Mouse (Mus musculus) intestine, embryonic 14.5 days (tissue): Measurements from ENCODE around the gene Kif26b. TPM values are rescaled to one million over a fixed set of nuclear protein-coding genes. Genes with fewer than 3 reads are reported as not detected.

Experiments used
- ATAC-seq: fragments of 200-750 bp; cut with Nextera tagmentation; replicated peaks from 2 replicates; pipeline ENCODE4 v1.8.0; 2017; ENCODE audit warnings: low read depth, moderate number of reproducible peaks, moderate TSS enrichment, moderate library complexity; ENCODE audit not compliant: low FRiP score, low TSS enrichment
- DNase-seq: peaks from one replicate; pipeline ENCODE4 v3.0.0-alpha.2; 2018; ENCODE audit warnings: low spot score
- H3K27ac ChIP-seq: fragments of 300-500 bp; sonication (generic); 2 replicates; pipeline ENCODE4 v1.5.1; 2014; ENCODE audit warnings: low read depth, mild to moderate bottlenecking, control low read depth
- H3K27me3 ChIP-seq: fragments of 300-500 bp; sonication (generic); replicated peaks from 2 replicates; pipeline ENCODE4 v1.6.1; 2014; ENCODE audit warnings: low read length, control low read depth; ENCODE audit not compliant: control insufficient read depth, insufficient read depth
- H3K36me3 ChIP-seq: fragments of 300-500 bp; sonication (generic); 2 replicates; pipeline ENCODE4 v1.6.1; 2014; ENCODE audit warnings: low read length, control low read depth; ENCODE audit not compliant: control insufficient read depth, insufficient read depth
- H3K4me1 ChIP-seq: fragments of 300-500 bp; sonication (generic); replicated peaks from 2 replicates; pipeline ENCODE4 v1.6.1; 2014; ENCODE audit warnings: low read length, control low read depth, mixed read lengths; ENCODE audit not compliant: control insufficient read depth, insufficient read depth
- H3K4me2 ChIP-seq: fragments of 300-500 bp; sonication (generic); 2 replicates; pipeline ENCODE4 v1.6.1; 2014; ENCODE audit warnings: low read length
- H3K4me3 ChIP-seq: fragments of 300-500 bp; sonication (generic); 2 replicates; pipeline ENCODE4 v1.5.1; 2014; ENCODE audit warnings: low read depth, low read length, control low read depth, mixed read lengths
- H3K9ac ChIP-seq: fragments of 300-500 bp; sonication (generic); 2 replicates; pipeline ENCODE4 v1.6.1; 2014; ENCODE audit warnings: mild to moderate bottlenecking, low read length
- H3K9me3 ChIP-seq: fragments of 300-500 bp; sonication (generic); 2 replicates; pipeline ENCODE4 v1.6.1; 2016; ENCODE audit warnings: low read length, control low read depth; ENCODE audit not compliant: control insufficient read depth
- WGBS: fragments of 180-500 bp; shearing (Covaris S2); extraction: QIAGEN DNeasy Blood & Tissue Kit; methylation state at CpG from one replicate; pipeline ENCODE4 v1.1.7; 2014; 5-methylcytosine and 5-hydroxymethylcytosine counted together
- polyA plus RNA-seq: library from polyadenylated mRNA; unstranded; fragments of >200 nt; fragmentation: Nextera tagmentation; extraction: Ambion mirVana; gene quantifications from 2 replicates; pipeline ENCODE4 v1.2.1, GENCODE M21; 2014

Gene Kif26b
- polyA plus RNA-seq, 1 experiment from 2014 or later, result 8.8 TPM

DNA sequence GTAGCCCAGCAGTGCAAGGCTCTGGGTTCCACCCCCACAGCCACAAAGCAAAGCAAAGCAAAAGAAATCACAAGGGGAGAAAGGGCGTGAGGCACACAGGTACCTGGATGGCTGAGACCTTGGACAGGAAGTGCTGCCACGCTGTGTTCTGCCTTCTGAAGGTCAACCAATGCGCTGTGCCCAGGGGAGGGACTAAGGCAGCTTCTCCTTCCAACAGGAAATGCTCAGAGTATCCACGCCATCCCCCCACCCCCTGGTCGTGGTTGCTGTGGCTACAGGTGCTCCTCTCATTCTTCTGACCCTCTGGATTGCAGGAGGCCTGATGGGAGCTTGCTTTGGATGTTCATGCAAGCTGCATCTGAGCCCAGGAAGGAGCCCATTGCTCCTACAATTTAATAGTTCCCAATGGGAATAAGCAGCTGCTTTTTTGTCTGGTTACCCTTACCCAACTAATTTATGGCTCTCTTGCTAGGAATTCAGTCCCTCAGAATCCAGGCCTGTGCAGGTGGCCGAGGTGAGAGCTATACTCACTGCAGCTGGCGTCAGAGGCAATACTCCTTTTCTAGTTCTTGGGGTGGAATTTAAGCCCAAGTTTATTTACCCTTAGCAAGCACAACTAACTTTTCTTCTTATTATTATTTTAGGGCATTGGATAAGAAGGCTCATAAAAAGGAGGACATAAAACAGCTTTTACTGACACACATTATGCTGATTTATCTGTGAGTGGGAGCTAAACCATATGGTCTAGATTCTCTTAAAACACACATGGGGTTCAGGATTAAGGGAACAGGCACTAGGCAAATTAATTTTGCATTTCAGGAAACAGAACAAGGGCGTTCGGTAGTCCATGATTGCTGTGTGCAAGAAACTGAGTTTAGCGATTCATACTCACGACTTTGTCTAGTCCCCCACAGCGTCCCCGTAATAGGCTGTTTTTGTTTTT, 61.6 kb downstream of the Kif26b start:
- no peak overlapping the region for H3K27ac ChIP-seq
- H3K4me3 ChIP-seq, result no peak overlapping the region
- no peak overlapping the region for H3K4me2 ChIP-seq
- H3K4me1 ChIP-seq, result peaks cover 7% of the 10 kb centered on the region
- no peaks in the 10 kb centered on the region for H3K36me3 ChIP-seq
- DNase-seq (no peak), ATAC-seq (peak; percentile 64)
- 56% methylated on average over 13 of the region's 13 CpGs for WGBS
- no peaks in the 10 kb centered on the region for H3K9me3 ChIP-seq
- no peaks in the 10 kb centered on the region for H3K27me3 ChIP-seq
- H3K9ac ChIP-seq, result no peak overlapping the region

GRCm38 (mm10) chr1:178597113-178597512, 68.2 kb downstream of the Kif26b start:
- H3K27me3 ChIP-seq, result no peaks in the 10 kb centered on the region
- H3K36me3 ChIP-seq, result no peaks in the 10 kb centered on the region
- H3K27ac ChIP-seq, result no peak overlapping the region
- no peak for DNase-seq
- no peaks in the 10 kb centered on the region for H3K9me3 ChIP-seq
- no peak overlapping the region for H3K4me3 ChIP-seq
- H3K9ac ChIP-seq, result no peak overlapping the region
- H3K4me2 ChIP-seq, result no peak overlapping the region
- WGBS, result 95% methylated on average over 3 of the region's 3 CpGs
- H3K4me1 ChIP-seq, result peaks cover 6% of the 10 kb centered on the region; the same call in 1 of the 2 replicates
- ATAC-seq, result no peak

GRCm38 (mm10) chr1:178597757-178598156, 68.8 kb downstream of the Kif26b start:
- H3K27me3 ChIP-seq, result no peaks in the 10 kb centered on the region
- peaks cover 6% of the 10 kb centered on the region; the same call in 1 of the 2 replicates for H3K4me1 ChIP-seq
- no peak for ATAC-seq
- no peak for DNase-seq
- no peak overlapping the region for H3K27ac ChIP-seq
- 60% methylated on average over 6 of the region's 6 CpGs for WGBS
- H3K36me3 ChIP-seq, result no peaks in the 10 kb centered on the region
- H3K4me2 ChIP-seq, result no peak overlapping the region
- no peaks in the 10 kb centered on the region for H3K9me3 ChIP-seq
- no peak overlapping the region for H3K4me3 ChIP-seq
- H3K9ac ChIP-seq, result no peak overlapping the region

- 78% methylated on average over 15 of the region's 15 CpGs for WGBS
- no peaks in the 10 kb centered on the region for H3K36me3 ChIP-seq
- H3K4me2 ChIP-seq, result no peak overlapping the region
- H3K27me3 ChIP-seq, result no peaks in the 10 kb centered on the region
- H3K9me3 ChIP-seq, result no peaks in the 10 kb centered on the region
- DNase-seq, result peak; percentile 67
- no peak overlapping the region for H3K9ac ChIP-seq
- no peak overlapping the region for H3K27ac ChIP-seq
- peaks cover 6% of the 10 kb centered on the region; the same call in 1 of the 2 replicates for H3K4me1 ChIP-seq
- peak; percentile 65; the same call in 1 of the 2 replicates for ATAC-seq
- H3K4me3 ChIP-seq, result no peak overlapping the region
Observed at GRCm38 (mm10) chr1:178600851-178601569, 72.1 kb downstream of the Kif26b start.

GRCm38 (mm10) chr1:178609151-178609775, 80.3 kb downstream of the Kif26b start:
- H3K4me1 ChIP-seq, result peaks cover 31% of the 10 kb centered on the region
- no peaks in the 10 kb centered on the region for H3K9me3 ChIP-seq
- no peak overlapping the region for H3K4me3 ChIP-seq
- 72% methylated on average over 8 of the region's 8 CpGs for WGBS
- H3K4me2 ChIP-seq, result no peak overlapping the region; the same call in 1 of the 2 replicates
- no peak overlapping the region for H3K9ac ChIP-seq
- no peaks in the 10 kb centered on the region for H3K36me3 ChIP-seq
- H3K27ac ChIP-seq, result peak overlapping the region; percentile 48; the same call in 1 of the 2 replicates
- ATAC-seq, result no peak
- no peak for DNase-seq
- no peaks in the 10 kb centered on the region for H3K27me3 ChIP-seq

DNA sequence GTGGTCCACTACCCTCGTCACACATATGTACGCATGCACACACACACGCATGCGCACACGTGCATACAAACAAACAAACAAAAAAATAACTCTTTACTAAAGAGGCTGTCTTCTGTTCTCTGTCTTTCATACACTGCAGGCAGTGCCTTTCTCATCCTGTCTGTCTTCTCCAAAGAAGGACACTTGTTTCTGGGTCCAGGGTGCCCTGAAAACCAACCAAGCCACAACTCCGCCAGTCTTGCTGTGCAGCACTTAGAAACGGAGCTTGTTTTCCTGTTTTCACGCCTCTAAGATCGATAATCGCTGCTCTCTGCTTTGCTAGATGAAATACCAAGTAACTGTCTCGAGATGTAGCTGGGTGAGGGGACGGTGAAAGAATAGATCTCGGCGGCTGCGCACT, 82.6 kb downstream of the Kif26b start:
- Histone ChIP-seq H3K4me1 (peaks cover 28% of the 10 kb centered on the region), H3K36me3 (no peaks in the 10 kb centered on the region), H3K9me3 (no peaks in the 10 kb centered on the region), H3K27ac (no peak overlapping the region), H3K9ac (no peak overlapping the region), H3K27me3 (no peaks in the 10 kb centered on the region), H3K4me3 (no peak overlapping the region), H3K4me2 (no peak overlapping the region)
- DNase-seq (no peak), ATAC-seq (no peak)
- WGBS, result 84% methylated on average over 15 of the region's 15 CpGs

DNA sequence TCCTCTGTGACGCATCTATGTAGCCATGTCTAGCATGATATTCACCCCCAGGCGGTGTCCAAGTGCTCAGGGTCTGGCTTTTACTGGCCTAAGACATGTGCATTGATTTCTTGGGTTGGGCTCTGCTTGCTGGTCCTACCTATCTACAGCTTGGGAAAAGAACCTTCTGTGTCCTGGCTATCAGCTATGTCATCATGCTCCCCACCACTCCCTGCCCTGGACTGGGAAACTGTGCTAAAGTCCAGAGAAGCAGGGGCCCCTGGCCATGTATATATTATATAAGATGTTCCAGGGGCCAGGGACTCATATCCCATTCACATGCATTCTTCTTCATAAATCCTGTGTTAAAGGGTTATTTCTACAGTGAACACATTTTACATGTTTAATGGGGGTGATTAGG, 92.4 kb downstream of the Kif26b start:
- ATAC-seq, result no peak
- Histone ChIP-seq H3K9ac (no peak overlapping the region), H3K27me3 (no peaks in the 10 kb centered on the region)

GRCm38 (mm10) chr1:178623889-178624288, 95.0 kb downstream of the Kif26b start:
- H3K9ac ChIP-seq, result no peak overlapping the region
- H3K27ac ChIP-seq, result no peak overlapping the region
- DNase-seq (no peak), ATAC-seq (no peak)
- no peak overlapping the region for H3K4me3 ChIP-seq
- no peaks in the 10 kb centered on the region for H3K27me3 ChIP-seq
- WGBS, result 67% methylated on average over 9 of the region's 9 CpGs
- H3K4me1 ChIP-seq, result peaks cover 8% of the 10 kb centered on the region; the same call in 1 of the 2 replicates
- H3K9me3 ChIP-seq, result no peaks in the 10 kb centered on the region
- no peak overlapping the region for H3K4me2 ChIP-seq
- no peaks in the 10 kb centered on the region for H3K36me3 ChIP-seq

More for the DNA sequence above, 92.4 kb downstream of the Kif26b start:
- H3K27ac ChIP-seq, result no peak overlapping the region
- WGBS, result 86% methylated on average over 2 of the region's 2 CpGs
- no peak for DNase-seq
- H3K4me1 ChIP-seq, result peaks cover under 1% of the 10 kb centered on the region; the same call in 1 of the 2 replicates
- H3K9me3 ChIP-seq, result no peaks in the 10 kb centered on the region
- no peak overlapping the region for H3K4me3 ChIP-seq
- H3K36me3 ChIP-seq, result no peaks in the 10 kb centered on the region
- no peak overlapping the region for H3K4me2 ChIP-seq
